Mouse (Mus musculus) spleen, embryonic (tissue): ENCODE data around the gene Ahr.

Source experiments
- CTCF ChIA-PET: fragments of 350-600 bp; sonication (Branson Sonifier 250); formaldehyde crosslinking; loops from one replicate; lab custom pipeline; 2022; lab: Charles Lee

Ahr gene

DNA sequence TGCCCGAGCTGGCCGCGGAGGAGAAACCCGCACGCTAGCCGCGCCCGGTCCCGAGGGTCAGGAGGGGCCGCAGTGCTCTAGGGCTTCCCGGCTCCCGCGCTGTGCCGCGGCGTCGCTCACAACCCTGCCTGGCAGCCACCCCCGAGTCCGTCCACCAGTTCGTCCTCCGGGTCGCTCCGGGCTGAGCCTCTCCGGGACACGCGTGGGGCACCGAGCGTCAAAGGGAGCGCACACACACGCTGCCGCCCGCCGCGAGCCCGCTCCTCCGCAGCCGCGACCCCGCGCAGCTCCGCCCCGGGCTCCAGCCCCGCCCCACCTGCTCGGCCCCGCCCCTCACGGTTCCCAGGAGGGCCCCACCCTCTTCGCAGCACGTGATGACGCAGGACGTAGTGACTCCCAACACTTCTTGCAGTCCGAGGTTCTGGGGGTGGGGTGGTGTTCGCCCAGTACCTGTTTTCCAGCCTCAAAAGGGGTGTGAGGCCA lies at the start of gene Ahr:
TSS of gene Ahr (minus strand) at position 285 of the 483 bp plus-strand sequence.
- CTCF ChIA-PET: interaction anchor here (3.4 kb wide), 1 partner anchor 297 kb away, joined by 29 read pairs; no protein-coding TSS in a partner anchor

DNA sequence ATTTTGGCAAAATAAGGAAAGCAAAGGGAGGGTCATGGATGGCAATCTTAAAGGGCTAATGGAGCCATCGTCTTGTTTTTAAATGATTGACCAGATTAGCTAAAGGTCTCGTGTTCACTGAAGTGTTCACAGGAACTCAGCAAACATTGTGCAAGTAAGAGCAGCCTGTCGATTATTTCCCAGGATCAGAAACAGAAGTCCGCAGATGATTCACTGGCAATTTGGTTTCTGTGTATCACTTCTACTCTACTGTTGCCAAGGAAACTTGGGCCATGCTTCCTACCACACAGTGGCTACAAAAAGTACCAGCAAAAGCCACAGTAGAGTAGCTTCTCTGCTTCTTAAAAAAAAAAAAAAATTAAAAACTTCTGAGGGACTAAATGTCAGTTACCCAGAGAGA lies 44.0 kb upstream of the Ahr start:
- CTCF ChIA-PET: no interaction called here

DNA sequence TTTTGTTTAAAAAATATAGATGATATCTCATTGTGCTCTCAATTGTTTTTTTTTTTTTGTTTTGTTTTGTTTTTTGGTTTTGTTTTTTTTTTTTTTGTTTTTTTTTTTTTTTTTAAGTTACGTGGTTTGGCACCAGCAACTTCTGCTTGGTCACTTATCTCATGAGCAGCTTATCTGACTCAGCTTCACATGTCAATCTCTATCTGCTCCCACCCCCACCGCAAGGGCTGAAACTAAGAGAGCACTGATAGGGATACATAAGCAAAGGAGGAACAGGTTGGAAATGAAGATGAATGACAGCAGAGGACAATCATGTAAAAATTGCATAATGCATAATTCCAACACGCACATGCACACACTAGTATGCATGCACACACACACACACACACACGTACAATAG lies 41.3 kb upstream of the Ahr start:
- CTCF ChIA-PET: no interaction called here

DNA sequence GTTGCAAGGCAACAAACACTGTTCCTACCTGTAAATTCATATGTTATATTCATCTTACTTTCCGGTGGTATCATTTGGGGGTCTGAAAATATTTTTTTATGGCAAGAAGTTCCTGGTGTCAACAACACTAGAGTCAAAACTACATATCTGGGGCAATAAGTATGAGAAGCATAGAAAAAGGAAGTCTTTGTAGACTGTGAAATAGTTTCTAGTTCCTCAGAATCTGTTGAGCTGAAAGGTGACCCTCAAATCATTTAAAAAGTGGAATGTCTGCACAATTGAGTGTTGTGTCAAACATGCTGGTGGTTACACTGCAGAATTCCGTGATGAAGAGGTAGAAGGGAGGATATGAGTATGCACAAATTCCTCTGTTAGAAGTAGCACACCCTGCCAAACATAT lies 38.9 kb upstream of the Ahr start:
- CTCF ChIA-PET: no interaction called here

- CTCF ChIA-PET: no interaction called here
Observed at GRCm38 (mm10) chr12:35562826-35563225, 28.0 kb upstream of the Ahr start.

DNA sequence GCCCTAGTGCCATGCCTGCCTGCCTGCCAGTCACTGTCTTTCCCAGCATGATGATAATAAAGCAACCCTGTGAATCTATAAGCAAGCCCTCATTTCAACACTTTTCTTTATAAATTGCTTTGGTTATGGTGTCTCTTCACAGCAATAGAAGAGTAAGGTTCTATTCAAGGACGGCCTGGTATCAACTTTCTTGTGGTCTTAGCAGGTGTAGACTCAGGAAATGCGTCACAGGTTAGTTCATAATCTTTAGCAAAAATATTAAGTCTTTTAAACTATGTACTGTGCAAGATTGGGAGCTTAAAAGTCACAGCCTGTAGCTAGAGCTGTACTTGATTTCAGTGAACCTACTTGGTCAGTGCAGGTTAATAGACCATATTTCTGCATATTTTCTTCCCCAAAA lies 24.0 kb upstream of the Ahr start:
- CTCF ChIA-PET: no interaction called here

GRCm38 (mm10) chr12:35555925-35556324 lies 21.1 kb upstream of the Ahr start:
- CTCF ChIA-PET: no interaction called here

DNA sequence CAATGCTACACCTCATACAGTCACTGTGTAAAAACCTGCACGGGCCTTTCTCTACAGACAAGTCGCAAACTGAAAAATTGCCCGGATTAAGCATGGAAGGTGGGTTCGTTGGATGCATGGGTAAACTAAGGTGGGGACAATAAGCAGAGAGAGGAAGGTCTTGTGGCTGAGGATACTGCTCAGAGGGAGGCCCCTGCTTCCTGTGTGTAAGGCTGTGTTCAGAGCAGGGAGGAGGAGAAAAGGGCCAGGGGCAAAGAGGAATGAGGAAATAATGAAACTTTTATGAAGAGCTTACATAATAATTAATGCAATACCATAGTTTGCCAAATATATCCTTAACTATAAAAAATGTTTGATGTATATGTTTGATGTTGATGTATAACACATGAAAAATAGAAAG lies 19.5 kb upstream of the Ahr start:
- CTCF ChIA-PET: no interaction called here

DNA sequence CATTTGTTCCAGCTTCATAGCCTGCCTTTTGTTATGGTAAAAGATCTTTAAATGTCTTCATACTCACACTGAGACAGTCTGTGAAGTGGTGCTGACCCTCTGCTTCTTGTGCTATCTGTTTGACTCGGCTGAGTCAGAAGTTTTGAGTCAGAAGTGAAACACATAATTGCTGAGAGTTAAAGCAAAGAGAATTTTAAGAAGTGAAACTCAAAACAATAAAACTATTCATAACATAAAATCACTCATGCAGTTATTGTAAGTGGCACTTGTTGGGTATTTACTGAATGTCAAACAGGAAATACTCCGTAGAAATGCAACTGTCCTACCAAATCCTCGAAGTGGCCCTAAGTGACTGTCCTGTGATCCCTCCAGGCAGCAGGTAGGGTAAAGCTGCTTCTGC lies 18.3 kb upstream of the Ahr start:
- CTCF ChIA-PET: no interaction called here

DNA sequence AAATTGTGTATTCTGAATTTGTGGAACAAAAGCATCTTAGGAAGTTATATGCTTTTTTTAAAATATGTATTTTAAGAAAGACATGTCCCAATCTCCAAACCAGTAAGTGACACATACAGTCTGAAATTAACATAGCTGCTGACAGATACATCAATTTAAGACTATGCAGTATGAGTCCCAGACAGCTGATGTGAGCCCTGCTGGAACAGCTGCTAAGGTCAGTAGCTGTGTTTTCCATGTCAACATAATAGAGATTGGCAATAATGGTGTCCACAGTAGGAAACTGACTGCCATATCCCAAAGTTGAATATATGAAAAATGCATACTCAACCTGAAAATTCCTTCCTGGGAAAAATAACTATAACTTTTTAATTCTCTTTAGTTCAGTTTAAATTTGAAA lies 15.5 kb upstream of the Ahr start:
- CTCF ChIA-PET: interaction anchor here (0.6 kb wide), 1 partner anchor 71 kb away, joined by 3 read pairs; no protein-coding TSS in a partner anchor

DNA sequence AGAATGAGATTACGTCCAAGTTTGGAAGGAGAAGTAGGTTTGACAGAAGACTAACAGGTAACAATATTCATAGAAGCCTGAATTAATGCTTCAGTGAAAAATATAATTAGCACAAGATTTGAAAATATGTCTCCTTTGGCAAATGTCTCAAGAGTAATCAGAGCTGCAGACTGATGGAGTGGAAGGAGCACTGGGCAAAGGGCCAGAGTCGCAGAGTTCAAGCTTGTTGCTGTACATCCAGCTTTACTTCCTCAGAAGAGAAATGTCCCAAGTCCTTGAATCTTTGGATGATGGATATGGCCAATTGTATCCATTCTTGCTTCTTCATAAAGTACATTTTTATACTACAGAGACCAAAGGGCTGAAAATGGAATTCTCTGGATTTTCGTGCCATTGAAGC lies 8.0 kb upstream of the Ahr start:
- CTCF ChIA-PET: no interaction called here

GRCm38 (mm10) chr12:35538843-35539242 lies 4.0 kb upstream of the Ahr start:
- CTCF ChIA-PET: no interaction called here

DNA sequence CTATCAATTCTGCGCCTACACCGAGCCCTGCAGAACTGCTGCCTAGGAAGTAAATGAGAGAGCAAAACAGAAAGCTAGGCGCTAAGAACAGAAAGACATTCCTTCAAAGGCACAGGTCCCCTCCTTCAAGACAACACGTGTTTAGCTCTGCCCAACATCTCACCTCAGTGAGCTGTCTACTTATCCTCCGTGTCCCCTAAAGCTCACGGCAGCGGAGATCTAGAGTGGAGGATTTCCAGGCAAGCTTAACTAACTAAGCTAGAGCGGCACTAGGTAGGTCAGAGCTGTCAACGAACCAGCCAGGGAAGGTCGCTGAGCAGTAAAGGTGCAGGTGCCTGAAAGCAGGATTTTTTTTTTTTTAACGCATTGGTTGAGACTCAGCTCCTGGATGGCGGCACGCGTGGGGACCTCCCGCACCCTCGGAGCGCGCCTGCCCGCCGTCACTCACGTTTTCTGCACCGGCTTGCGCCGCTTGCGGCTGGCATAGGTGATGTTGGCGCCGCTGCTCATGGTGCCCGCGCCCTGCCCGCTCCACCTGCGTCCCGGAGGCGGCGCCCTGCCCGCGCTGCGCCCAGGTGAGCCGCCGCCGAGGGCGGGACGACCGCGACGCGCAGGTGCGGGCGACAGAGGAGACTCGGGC lies 604 bp downstream of the Ahr start:
- CTCF ChIA-PET: interaction anchor here (3.4 kb wide), 1 partner anchor 297 kb away, joined by 29 read pairs; no protein-coding TSS in a partner anchor

GRCm38 (mm10) chr12:35533748-35534113 lies 1.1 kb downstream of the Ahr start:
- CTCF ChIA-PET: interaction anchor here (3.4 kb wide), 1 partner anchor 298 kb away, joined by 29 read pairs; no protein-coding TSS in a partner anchor

DNA sequence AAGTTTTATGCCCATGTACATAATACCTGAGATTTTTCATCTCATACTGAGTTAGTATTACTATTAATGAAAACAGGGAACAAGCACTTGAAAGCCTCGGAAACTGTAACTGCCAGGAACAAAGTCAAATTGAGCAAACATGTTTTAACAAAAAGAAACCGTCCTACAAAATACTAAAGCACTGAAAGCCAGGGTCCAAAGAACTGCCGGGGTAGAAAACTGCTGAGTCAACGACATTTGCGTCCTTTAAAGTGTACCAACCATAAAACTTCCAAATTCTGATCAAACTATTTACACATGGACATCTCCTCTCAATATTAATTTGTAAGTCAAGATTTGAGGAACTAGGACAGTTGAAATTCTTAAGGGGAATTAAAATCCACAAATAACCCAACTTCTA lies 1.7 kb downstream of the Ahr start:
- CTCF ChIA-PET: interaction anchor here (3.4 kb wide), 1 partner anchor 298 kb away, joined by 29 read pairs; no protein-coding TSS in a partner anchor

DNA sequence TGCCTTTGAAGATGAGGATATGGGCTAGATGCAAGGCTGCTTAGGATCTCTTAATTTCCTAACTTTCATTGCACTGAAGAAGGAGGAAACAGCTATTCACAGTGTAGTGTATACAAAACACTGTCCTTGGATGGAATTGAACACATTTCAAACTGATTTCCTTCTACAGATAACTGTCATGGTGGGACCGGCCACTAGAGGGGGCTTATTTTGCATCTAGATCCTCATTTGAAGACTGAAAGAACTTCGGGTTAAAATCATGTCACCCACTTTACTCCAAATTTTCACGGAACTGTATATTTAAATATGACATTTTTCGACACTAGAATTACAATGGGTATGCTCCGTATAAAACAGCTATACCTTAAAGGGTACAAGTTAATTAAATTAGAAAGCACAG lies 2.7 kb downstream of the Ahr start:
- CTCF ChIA-PET: interaction anchor here (3.4 kb wide), 1 partner anchor 299 kb away, joined by 29 read pairs; no protein-coding TSS in a partner anchor

DNA sequence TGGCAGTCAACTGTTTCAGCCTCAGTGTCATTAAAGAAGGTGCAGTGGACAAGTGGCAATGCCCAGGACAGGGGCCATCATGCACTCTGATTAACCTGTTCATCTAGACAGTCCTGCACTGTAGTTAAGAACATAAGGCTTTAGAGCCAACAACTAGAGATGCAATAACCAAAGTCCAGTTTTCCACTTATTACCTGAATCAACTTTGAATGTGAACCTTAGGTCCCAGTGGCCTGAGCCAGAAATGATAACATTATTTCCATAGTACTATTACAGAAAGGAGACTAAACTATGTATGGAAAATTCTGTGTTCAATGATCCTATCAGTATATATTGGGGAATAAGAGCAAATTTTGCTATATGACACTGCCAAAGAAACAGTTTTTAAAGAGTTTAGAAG lies 4.3 kb downstream of the Ahr start:
- CTCF ChIA-PET: no interaction called here

DNA sequence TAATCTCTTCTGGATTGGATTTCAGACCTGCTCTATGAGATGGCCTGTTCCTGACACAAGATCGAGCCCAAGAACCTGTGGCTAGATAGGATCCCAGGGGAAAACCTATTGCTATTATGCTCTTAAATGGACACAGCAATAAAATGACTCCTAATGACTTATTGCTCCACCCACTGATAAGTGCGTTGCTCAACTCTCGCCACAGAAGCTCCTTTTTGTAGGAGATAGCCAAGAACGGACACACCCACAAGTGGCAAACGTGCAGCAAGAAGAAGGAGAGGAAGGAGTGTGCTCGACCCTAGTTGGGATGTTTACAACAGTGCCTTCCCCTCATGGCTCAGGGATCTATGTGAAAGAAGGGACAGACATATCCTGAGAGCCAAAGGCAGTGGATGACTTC lies 7.4 kb downstream of the Ahr start:
- CTCF ChIA-PET: no interaction called here

- CTCF ChIA-PET: interaction anchor here (0.7 kb wide), 1 partner anchor 14 kb away, joined by 3 read pairs; no protein-coding TSS in a partner anchor
Observed at GRCm38 (mm10) chr12:35522585-35523103, 12.2 kb downstream of the Ahr start.

GRCm38 (mm10) chr12:35515621-35516020 lies 19.2 kb downstream of the Ahr start:
- CTCF ChIA-PET: no interaction called here

DNA sequence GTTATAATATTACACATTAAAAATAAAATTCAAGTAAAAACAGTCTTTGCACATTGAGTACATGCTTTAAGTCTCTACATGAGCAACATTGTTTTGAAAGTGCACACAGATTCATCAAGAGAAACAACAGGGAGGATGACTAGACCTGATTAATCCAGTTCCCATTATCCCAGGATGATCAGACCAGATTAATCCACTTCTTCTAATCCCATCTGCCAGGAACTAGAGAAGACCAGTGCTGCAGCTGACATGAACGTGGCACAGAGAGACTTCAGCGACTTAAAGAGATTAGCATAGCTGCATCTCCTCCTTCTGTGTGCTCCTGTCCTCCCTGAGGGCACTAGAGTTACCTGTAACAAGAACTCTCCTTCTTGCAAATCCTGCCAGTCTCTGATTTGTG lies 20.2 kb downstream of the Ahr start:
- CTCF ChIA-PET: no interaction called here

- CTCF ChIA-PET: no interaction called here
Observed at GRCm38 (mm10) chr12:35510711-35511110, 24.1 kb downstream of the Ahr start.

- CTCF ChIA-PET: no interaction called here
Observed at GRCm38 (mm10) chr12:35506383-35506782, 28.5 kb downstream of the Ahr start.
